Mouse (Mus musculus) gastrocnemius, postnatal 14 days (tissue): ENCODE measurements at regions not wholly inside any gene's neighbourhood (a gene's known extent, or its start where the extent isn't known, plus 50 kb on each side); places are given as distances from the start of the nearest gene placed in this dataset.
"Not testable (repeated sequence)": the region's sequence is repeated elsewhere in the genome, so short reads cannot be mapped to it uniquely, and the experiment has no call there.

Experiments
- DNase-seq: peaks from one replicate; pipeline ENCODE4 v3.0.0; 2021; ENCODE audit warnings: mixed read lengths
- intact Hi-C: fragments of 180-260 bp; cut with DNase I; formaldehyde crosslinking; loops from one replicate; pipeline ENCODE4 v1.15.1; 2025; ENCODE audit warnings: low total_unique reads

DNA sequence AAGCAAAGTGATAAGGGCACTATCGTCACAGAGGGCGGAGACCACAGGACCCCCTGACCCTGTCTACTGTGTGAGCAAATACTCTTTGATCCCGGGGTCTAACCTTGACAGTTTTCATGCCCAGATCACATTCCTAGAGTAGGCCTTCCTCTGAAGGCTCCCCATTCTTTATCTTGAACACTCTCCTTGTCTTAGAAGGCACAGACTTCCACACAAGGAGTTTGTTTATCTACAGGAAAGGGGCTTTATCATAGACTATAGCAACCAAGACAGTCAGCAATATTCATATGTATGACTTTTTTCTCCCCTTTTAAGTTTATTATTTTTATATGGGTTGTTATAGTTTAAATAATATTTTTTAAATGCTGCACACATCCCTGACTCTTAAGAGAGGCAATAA lies 1703.1 kb upstream of the 5930422O12Rik start:
- intact Hi-C loops: no loop called here
- no peak for DNase-seq

DNA sequence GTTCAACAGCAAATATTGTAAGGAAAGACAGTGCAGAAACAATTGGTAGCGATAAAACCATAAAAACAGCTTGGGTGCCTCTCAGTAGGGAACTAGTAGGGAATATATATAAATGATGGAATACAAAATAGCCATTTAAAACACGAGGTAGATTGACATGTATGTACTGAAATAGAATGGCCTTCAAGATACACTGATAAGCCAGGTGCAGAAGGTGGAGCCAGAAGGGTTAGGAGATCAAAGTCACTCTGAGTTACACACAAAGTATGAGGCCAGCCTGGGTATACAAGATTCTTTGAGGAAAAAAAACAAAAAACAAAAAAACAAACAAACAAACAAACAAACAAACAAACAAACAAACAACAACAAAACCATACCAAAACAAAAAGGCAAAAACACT lies 1692.9 kb upstream of the 5930422O12Rik start:
- no peak for DNase-seq
- intact Hi-C loops: no loop called here

DNA sequence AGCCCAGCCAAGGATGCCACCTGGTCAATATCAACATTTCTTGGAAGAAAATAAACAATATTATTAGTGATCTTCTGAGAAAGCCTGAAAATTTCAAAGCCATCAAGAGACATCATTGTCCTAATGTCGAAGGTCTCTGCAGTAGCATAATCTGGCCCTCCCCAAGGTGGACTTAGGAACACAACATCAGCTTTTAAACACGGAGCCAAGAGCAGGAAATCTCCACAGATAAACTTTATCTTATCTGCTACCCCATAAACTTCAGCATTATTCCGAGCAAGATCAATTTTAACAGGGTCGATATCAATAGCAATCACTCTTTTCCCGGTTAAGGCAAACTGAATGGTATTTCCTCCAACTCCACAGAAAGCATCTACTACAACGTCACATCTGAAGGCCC lies 1691.2 kb upstream of the 5930422O12Rik start:
- intact Hi-C loops, DNase-seq: not testable (repeated sequence)

DNA sequence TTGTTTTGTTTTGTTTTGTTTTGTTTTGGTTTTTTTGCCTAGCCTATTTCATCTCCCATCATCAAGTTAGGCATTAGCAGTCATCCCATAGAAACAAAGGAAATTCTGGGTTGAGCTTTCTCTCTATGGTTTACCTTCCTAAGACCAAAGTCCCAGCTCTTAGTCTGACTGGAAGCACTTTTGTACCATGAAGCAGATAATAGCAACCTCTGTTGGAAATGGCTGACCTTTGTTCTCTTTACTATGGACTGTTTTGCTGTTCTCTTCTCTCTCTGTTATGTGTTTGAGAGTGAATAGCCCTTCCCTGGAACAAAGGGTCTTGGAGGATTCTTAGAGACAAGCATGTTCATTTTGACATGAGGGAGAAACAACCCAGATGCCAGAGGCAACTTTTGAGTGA lies 1681.7 kb upstream of the 5930422O12Rik start:
- intact Hi-C loops: no loop called here
- no peak for DNase-seq

DNA sequence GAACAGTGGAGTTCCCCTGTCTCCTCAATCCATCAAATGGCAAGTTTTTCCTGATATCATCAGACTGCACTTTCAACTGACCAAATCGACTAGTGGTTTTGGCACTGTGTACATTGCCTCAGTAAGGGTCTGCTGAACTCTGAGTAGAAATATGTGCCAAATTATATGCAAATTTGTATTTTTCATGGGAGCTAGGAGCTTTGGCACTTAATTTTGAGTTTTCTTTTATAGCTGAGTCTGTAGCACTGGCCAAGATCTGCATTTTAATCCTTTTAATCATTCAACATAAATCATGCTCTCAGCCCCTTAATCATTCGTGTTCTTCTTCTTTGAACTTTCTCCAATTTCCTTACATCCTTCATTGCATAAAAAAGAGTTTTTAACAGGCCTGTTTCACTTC lies 1678.5 kb upstream of the 5930422O12Rik start:
- no peak for DNase-seq
- intact Hi-C loops: no loop called here

DNA sequence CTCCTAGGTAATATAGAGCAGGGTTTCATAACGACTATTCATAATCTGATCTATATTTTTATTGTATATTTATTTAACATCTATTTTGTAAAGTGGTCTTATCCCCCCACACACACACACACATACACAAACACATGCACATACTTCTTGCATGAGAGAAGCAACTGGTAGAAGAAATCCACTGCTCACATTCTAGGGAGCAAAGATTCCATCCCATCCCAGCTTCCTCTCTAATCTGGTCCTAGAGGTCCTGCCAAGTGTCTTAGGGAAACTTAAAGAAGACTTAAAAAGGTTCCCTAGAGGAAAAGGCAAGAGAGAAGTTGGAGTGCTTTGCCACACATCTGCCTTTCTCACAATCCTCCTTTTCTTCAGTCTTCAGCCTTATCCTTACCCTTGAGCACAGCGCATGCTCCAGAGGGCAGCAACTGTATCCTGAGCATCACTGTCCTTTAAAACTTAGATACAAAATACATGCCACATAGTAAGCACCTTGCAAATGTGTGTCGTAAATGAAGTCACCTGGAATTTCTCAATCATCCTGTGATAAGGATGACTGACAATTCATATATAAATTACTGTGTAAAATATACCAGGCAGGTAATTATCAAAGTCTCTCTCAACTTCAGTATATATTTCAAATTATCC lies 1677.9 kb upstream of the 5930422O12Rik start:
- no peak for DNase-seq
- intact Hi-C loops: no loop called here

DNA sequence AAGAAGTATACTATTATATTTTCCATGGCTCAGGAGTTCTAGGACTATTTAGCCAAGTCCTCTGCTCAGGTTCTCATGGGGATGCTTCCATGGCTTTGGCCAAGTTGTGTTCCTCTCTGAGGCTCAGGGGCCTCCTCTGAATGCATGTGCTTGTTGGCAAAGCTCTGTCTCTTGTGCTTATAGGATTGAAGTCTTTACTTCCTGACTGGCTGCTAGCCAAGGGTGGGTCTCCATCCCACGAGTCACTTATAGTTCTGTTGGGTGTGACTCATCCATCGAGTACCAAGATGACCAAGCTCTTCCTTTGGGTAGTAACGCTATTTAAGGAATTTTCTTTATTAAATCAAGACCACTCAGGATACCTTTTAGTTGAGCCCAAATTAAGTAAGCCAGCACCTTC lies 1672.8 kb upstream of the 5930422O12Rik start:
- intact Hi-C loops: no loop called here
- no peak for DNase-seq

DNA sequence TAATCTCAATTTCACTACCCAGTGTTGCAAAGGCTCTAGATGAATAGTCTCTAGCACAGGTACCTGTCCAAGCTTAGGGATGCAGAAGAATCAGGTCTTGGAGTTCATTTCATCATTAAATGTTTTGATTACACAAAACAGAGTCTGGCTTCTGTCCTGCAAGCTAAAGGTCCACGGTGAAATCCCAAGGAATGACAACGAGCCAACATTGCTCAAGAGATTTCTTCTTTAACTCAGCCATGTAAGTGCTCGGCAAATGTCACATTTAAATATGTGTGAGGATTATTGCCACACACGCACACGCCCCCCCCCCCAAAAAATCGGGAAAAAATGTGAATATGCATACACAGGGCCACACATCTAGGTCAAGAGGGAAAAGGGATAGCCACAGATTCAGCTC lies 1666.4 kb upstream of the 5930422O12Rik start:
- intact Hi-C loops: no loop called here
- no peak for DNase-seq
